Mouse (Mus musculus): ENCODE results near the gene Anapc16. TPM values are rescaled to one million over a fixed set of nuclear protein-coding genes. Genes with fewer than 3 reads are reported as not detected.
"Not testable (repeated sequence)": the region's sequence is repeated elsewhere in the genome, so short reads cannot be mapped to it uniquely, and the experiment has no call there.

Gene Anapc16
- polyA plus RNA-seq, 1 experiment from 2014 or later = 90.7 TPM

DNA sequence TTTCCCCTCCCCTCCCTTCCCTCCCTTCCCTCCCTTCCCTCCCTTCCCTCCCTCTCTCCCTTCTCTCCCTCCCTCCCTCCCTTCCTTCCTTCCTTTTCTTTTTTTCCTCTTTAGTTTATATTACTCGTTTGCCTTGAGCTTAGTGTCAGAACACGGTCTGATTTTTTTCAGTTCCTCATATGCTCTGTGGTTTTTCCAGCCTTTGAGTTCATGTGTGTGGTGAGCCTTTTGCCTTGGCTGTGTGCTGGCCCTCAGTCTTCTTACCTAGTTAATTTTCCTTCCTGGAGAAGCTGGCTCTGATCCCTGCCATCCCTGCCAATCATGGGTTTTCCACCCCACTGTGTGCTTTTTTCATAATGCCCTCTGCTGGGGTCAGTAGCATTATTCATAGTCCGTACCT, 6.2 kb upstream of the Anapc16 start:
- Histone ChIP-seq H3K27ac (ENCODE audit: low read length) (peak overlapping the region; percentile 42; the same call in 1 of the 2 replicates), H3K27me3 (ENCODE audit: control insufficient read depth, insufficient read depth, low read length) (no peaks in the 10 kb centered on the region)
- WGBS = 36% methylated on average over 3 of the region's 3 CpGs

GRCm38 (mm10) chr10:60005264-60005663, 2.3 kb upstream of the Anapc16 start:
- ATAC-seq (ENCODE audit: insufficient read depth, low FRiP score) = no peak
- H3K27ac ChIP-seq (ENCODE audit: low read length) = no peak overlapping the region
- no peak overlapping the region for H3K9ac ChIP-seq (ENCODE audit: low read length)
- H3K36me3 ChIP-seq (ENCODE audit: control insufficient read depth, insufficient read depth, low read length) = no peaks in the 10 kb centered on the region
- H3K27me3 ChIP-seq (ENCODE audit: control insufficient read depth, insufficient read depth, low read length) = no peaks in the 10 kb centered on the region
- 60% methylated on average over 2 of the region's 2 CpGs for WGBS
- no peak overlapping the region for H3K4me2 ChIP-seq (ENCODE audit: low read depth, low read length)
- H3K4me3 ChIP-seq (replicated peaks; ENCODE audit: low read length) = no peak overlapping the region
- peaks cover 13% of the 10 kb centered on the region for H3K4me1 ChIP-seq (ENCODE audit: control insufficient read depth, insufficient read depth, low read length)
- H3K9me3 ChIP-seq (replicated peaks; ENCODE audit: control insufficient read depth, low read length) = no peaks in the 10 kb centered on the region

More for the DNA sequence above, 6.2 kb upstream of the Anapc16 start:
- ATAC-seq (ENCODE audit: insufficient read depth, low FRiP score) = no peak
- H3K4me1 ChIP-seq (ENCODE audit: control insufficient read depth, insufficient read depth, low read length) = peaks cover 3% of the 10 kb centered on the region; the same call in 1 of the 2 replicates
- no peak overlapping the region for H3K4me3 ChIP-seq (replicated peaks; ENCODE audit: low read length)
- H3K9me3 ChIP-seq (replicated peaks; ENCODE audit: control insufficient read depth, low read length) = no peaks in the 10 kb centered on the region
- H3K9ac ChIP-seq (ENCODE audit: low read length) = no peak overlapping the region
- no peak overlapping the region for H3K4me2 ChIP-seq (ENCODE audit: low read depth, low read length)
- H3K36me3 ChIP-seq (ENCODE audit: control insufficient read depth, insufficient read depth, low read length) = no peaks in the 10 kb centered on the region

DNA sequence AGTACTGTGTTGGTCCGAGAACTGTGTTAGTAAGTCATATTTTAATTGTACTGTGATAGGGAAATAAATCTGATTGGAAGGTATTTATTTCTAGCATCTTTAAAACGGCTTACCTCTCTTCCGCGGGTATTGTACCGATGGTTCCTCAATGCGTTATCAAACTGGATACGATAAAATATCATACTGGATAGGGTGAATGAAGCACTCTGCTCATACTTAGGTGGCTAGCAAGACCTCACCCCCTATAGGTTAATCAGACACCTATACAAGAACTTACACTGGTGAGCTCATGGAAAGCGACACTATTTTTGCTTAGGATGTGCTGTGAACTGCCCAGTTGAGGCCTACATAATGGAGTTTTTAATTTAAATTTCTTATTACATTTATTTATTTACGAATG, 912 bp upstream of the Anapc16 start:
- Histone ChIP-seq H3K4me3 (replicated peaks; ENCODE audit: low read length) (peak overlapping the region; percentile 74), H3K9me3 (replicated peaks; ENCODE audit: control insufficient read depth, low read length) (no peaks in the 10 kb centered on the region), H3K4me2 (ENCODE audit: low read depth, low read length) (peak overlapping the region; percentile 69), H3K27ac (ENCODE audit: low read length) (peak overlapping the region; percentile 98), H3K27me3 (ENCODE audit: control insufficient read depth, insufficient read depth, low read length) (no peaks in the 10 kb centered on the region), H3K4me1 (ENCODE audit: control insufficient read depth, insufficient read depth, low read length) (peaks cover 10% of the 10 kb centered on the region), H3K9ac (ENCODE audit: low read length) (peak overlapping the region; percentile 74), H3K36me3 (ENCODE audit: control insufficient read depth, insufficient read depth, low read length) (no peaks in the 10 kb centered on the region)
- no peak for ATAC-seq (ENCODE audit: insufficient read depth, low FRiP score)
- 70% methylated on average over 9 of the region's 9 CpGs for WGBS

GRCm38 (mm10) chr10:60003213-60003752, 348 bp upstream of the Anapc16 start:
- Histone ChIP-seq H3K4me2 (ENCODE audit: low read depth, low read length) (peak overlapping the region; percentile 69), H3K27me3 (ENCODE audit: control insufficient read depth, insufficient read depth, low read length) (no peaks in the 10 kb centered on the region), H3K27ac (ENCODE audit: low read length) (peak overlapping the region; percentile 98), H3K36me3 (ENCODE audit: control insufficient read depth, insufficient read depth, low read length) (no peaks in the 10 kb centered on the region), H3K9ac (ENCODE audit: low read length) (peak overlapping the region; percentile 74), H3K4me3 (replicated peaks; ENCODE audit: low read length) (peak overlapping the region; percentile 74), H3K9me3 (replicated peaks; ENCODE audit: control insufficient read depth, low read length) (no peaks in the 10 kb centered on the region), H3K4me1 (ENCODE audit: control insufficient read depth, insufficient read depth, low read length) (peaks cover 10% of the 10 kb centered on the region)
- ATAC-seq (ENCODE audit: insufficient read depth, low FRiP score) = no peak
- 1% methylated on average over 21 of the region's 21 CpGs for WGBS

DNA sequence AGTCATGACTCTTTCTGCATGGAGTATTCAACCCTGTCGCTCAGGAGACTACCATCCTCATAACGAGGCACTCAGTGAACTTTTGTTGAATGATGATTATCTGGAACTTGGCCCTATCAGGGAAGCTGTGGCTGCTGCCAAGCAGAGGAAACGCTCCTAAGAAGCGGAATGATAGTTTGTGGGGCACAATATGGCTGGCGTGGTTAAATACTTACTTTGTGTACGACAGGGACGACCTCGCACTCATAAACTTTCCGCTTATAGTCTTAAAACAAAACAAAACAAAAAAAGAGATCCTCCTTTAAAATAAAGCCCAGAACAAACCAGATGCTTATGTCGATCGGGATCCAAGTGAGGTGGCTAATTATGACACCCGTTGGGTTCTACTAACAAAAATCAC, 732 bp downstream of the Anapc16 start:
- H3K4me1 ChIP-seq (ENCODE audit: control insufficient read depth, insufficient read depth, low read length) = peaks cover 10% of the 10 kb centered on the region
- H3K9ac ChIP-seq (ENCODE audit: low read length) = peak overlapping the region; percentile 85
- ATAC-seq (ENCODE audit: insufficient read depth, low FRiP score) = no peak
- peak overlapping the region; percentile 74 for H3K4me3 ChIP-seq (replicated peaks; ENCODE audit: low read length)
- no peaks in the 10 kb centered on the region for H3K9me3 ChIP-seq (replicated peaks; ENCODE audit: control insufficient read depth, low read length)
- peak overlapping the region; percentile 92 for H3K4me2 ChIP-seq (ENCODE audit: low read depth, low read length)
- H3K27me3 ChIP-seq (ENCODE audit: control insufficient read depth, insufficient read depth, low read length) = no peaks in the 10 kb centered on the region
- WGBS = 2% methylated on average over 12 of the region's 12 CpGs
- peak overlapping the region; percentile 98 for H3K27ac ChIP-seq (ENCODE audit: low read length)
- no peaks in the 10 kb centered on the region for H3K36me3 ChIP-seq (ENCODE audit: control insufficient read depth, insufficient read depth, low read length)

GRCm38 (mm10) chr10:60001663-60002062, 1.3 kb downstream of the Anapc16 start:
- H3K4me3 ChIP-seq (replicated peaks; ENCODE audit: low read length) = peak overlapping the region; percentile 74
- not testable (repeated sequence) for H3K27me3 ChIP-seq (ENCODE audit: control insufficient read depth, insufficient read depth, low read length); H3K36me3 ChIP-seq (ENCODE audit: control insufficient read depth, insufficient read depth, low read length); ATAC-seq (ENCODE audit: insufficient read depth, low FRiP score); H3K4me1 ChIP-seq (ENCODE audit: control insufficient read depth, insufficient read depth, low read length); H3K9me3 ChIP-seq (replicated peaks; ENCODE audit: control insufficient read depth, low read length)
- H3K4me2 ChIP-seq (ENCODE audit: low read depth, low read length) = peak overlapping the region; percentile 92
- WGBS = 75% methylated on average over 8 of the region's 8 CpGs
- H3K27ac ChIP-seq (ENCODE audit: low read length) = 0 out of 2 replicates have a peak overlapping the region, but pooled peaks have one; percentile 98
- H3K9ac ChIP-seq (ENCODE audit: low read length) = peak overlapping the region; percentile 85

- ATAC-seq (ENCODE audit: insufficient read depth, low FRiP score) = no peak
- H3K9me3 ChIP-seq (replicated peaks; ENCODE audit: control insufficient read depth, low read length) = no peaks in the 10 kb centered on the region
- no peaks in the 10 kb centered on the region for H3K27me3 ChIP-seq (ENCODE audit: control insufficient read depth, insufficient read depth, low read length)
- peaks cover 10% of the 10 kb centered on the region; the same call in 1 of the 2 replicates for H3K36me3 ChIP-seq (ENCODE audit: control insufficient read depth, insufficient read depth, low read length)
- peaks cover 10% of the 10 kb centered on the region for H3K4me1 ChIP-seq (ENCODE audit: control insufficient read depth, insufficient read depth, low read length)
- WGBS = 85% methylated on average over 3 of the region's 3 CpGs
- no peak overlapping the region for H3K9ac ChIP-seq (ENCODE audit: low read length)
- H3K27ac ChIP-seq (ENCODE audit: low read length) = no peak overlapping the region
- no peak overlapping the region for H3K4me3 ChIP-seq (replicated peaks; ENCODE audit: low read length)
- no peak overlapping the region for H3K4me2 ChIP-seq (ENCODE audit: low read depth, low read length)
These were observed 3.9 kb downstream of the Anapc16 start for GRCm38 (mm10) chr10:59999057-59999456.

DNA sequence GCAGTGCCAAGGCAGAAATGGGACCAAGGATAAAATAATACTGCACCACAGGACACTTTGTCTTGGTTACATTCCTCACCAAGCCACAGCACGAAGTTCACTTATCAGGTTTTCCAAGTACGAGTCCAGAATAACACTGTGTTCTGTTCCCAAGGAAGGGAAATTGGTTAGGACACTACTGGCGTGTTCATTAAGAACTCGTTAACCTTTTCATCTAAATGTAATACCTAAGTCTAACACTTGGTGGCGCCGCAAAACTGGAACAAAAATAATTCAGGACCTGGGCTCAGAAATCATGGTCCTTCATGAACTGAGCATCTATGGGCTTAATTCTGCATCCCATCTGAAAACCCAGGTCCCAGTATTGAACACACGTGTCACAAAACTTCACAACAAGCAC, 5.3 kb downstream of the Anapc16 start:
- Histone ChIP-seq H3K36me3 (ENCODE audit: control insufficient read depth, insufficient read depth, low read length) (peaks cover 10% of the 10 kb centered on the region; the same call in 1 of the 2 replicates), H3K9me3 (replicated peaks; ENCODE audit: control insufficient read depth, low read length) (no peaks in the 10 kb centered on the region), H3K9ac (ENCODE audit: low read length) (no peak overlapping the region), H3K27me3 (ENCODE audit: control insufficient read depth, insufficient read depth, low read length) (no peaks in the 10 kb centered on the region), H3K4me2 (ENCODE audit: low read depth, low read length) (no peak overlapping the region), H3K4me1 (ENCODE audit: control insufficient read depth, insufficient read depth, low read length) (peaks cover 5% of the 10 kb centered on the region; the same call in 1 of the 2 replicates), H3K4me3 (replicated peaks; ENCODE audit: low read length) (no peak overlapping the region), H3K27ac (ENCODE audit: low read length) (no peak overlapping the region)
- no peak for ATAC-seq (ENCODE audit: insufficient read depth, low FRiP score)
- 19% methylated on average over 7 of the region's 7 CpGs for WGBS

GRCm38 (mm10) chr10:59995889-59996288, 7.0 kb downstream of the Anapc16 start:
- 92% methylated on average over 6 of the region's 6 CpGs for WGBS
- H3K9ac ChIP-seq (ENCODE audit: low read length) = no peak overlapping the region
- H3K27ac ChIP-seq (ENCODE audit: low read length) = no peak overlapping the region
- no peaks in the 10 kb centered on the region for H3K27me3 ChIP-seq (ENCODE audit: control insufficient read depth, insufficient read depth, low read length)
- peaks cover 10% of the 10 kb centered on the region; the same call in 1 of the 2 replicates for H3K36me3 ChIP-seq (ENCODE audit: control insufficient read depth, insufficient read depth, low read length)
- H3K4me1 ChIP-seq (ENCODE audit: control insufficient read depth, insufficient read depth, low read length) = no peaks in the 10 kb centered on the region
- H3K4me2 ChIP-seq (ENCODE audit: low read depth, low read length) = no peak overlapping the region
- H3K4me3 ChIP-seq (replicated peaks; ENCODE audit: low read length) = no peak overlapping the region
- no peaks in the 10 kb centered on the region for H3K9me3 ChIP-seq (replicated peaks; ENCODE audit: control insufficient read depth, low read length)
- no peak for ATAC-seq (ENCODE audit: insufficient read depth, low FRiP score)

Data from stomach, embryonic 16.5 days (tissue).